Mouse (Mus musculus): ENCODE results near the gene Svs5. TPM values are rescaled to one million over a fixed set of nuclear protein-coding genes. Genes with fewer than 3 reads are reported as not detected.

Svs5 gene
- polyA plus RNA-seq, 1 experiment from 2014 or later = not detected

- Histone ChIP-seq H3K4me1 (replicated peaks; ENCODE audit: control insufficient read depth, insufficient read depth) (no peaks in the 10 kb centered on the region), H3K4me2 (replicated peaks; ENCODE audit: low read depth) (no peak overlapping the region), H3K27ac (replicated peaks) (no peak overlapping the region), H3K4me3 (ENCODE audit: low read depth, low read length) (no peak overlapping the region), H3K27me3 (ENCODE audit: control insufficient read depth, insufficient read depth, low read length) (no peaks in the 10 kb centered on the region), H3K9ac (ENCODE audit: low read length) (no peak overlapping the region), H3K9me3 (ENCODE audit: control insufficient read depth, low read length) (no peaks in the 10 kb centered on the region), H3K36me3 (ENCODE audit: control insufficient read depth, insufficient read depth, low read length) (no peaks in the 10 kb centered on the region)
- 43% methylated on average over 3 of the region's 3 CpGs for WGBS
- no peak for DNase-seq (ENCODE audit: low spot score)
- no peak for TF ChIP-seq CTCF (IDR thresholded peaks at IDR 0.05; ENCODE audit: low read depth)
- TF ChIP-seq EP300 (optimal IDR thresholded peaks at IDR 0.05) = no peak
- no peak for ATAC-seq (ENCODE audit: low FRiP score, low TSS enrichment)
Measured at GRCm38 (mm10) chr2:164371371-164371770, 38.8 kb downstream of the Svs5 start.

- H3K4me1 ChIP-seq (replicated peaks; ENCODE audit: control insufficient read depth, insufficient read depth) = no peaks in the 10 kb centered on the region
- no peaks in the 10 kb centered on the region for H3K36me3 ChIP-seq (ENCODE audit: control insufficient read depth, insufficient read depth, low read length)
- no peak overlapping the region for H3K4me3 ChIP-seq (ENCODE audit: low read depth, low read length)
- no peak overlapping the region for H3K27ac ChIP-seq (replicated peaks)
- ATAC-seq (ENCODE audit: low FRiP score, low TSS enrichment) (no peak), DNase-seq (ENCODE audit: low spot score) (no peak)
- WGBS = 11% methylated on average over 3 of the region's 3 CpGs
- H3K4me2 ChIP-seq (replicated peaks; ENCODE audit: low read depth) = no peak overlapping the region
- no peaks in the 10 kb centered on the region for H3K9me3 ChIP-seq (ENCODE audit: control insufficient read depth, low read length)
- TF ChIP-seq CTCF (IDR thresholded peaks at IDR 0.05; ENCODE audit: low read depth) (no peak), EP300 (optimal IDR thresholded peaks at IDR 0.05) (no peak)
- no peaks in the 10 kb centered on the region for H3K27me3 ChIP-seq (ENCODE audit: control insufficient read depth, insufficient read depth, low read length)
- no peak overlapping the region for H3K9ac ChIP-seq (ENCODE audit: low read length)
Measured at GRCm38 (mm10) chr2:164372408-164373053, 40.0 kb downstream of the Svs5 start.

GRCm38 (mm10) chr2:164373187-164373586, 40.6 kb downstream of the Svs5 start:
- Histone ChIP-seq H3K36me3 (ENCODE audit: control insufficient read depth, insufficient read depth, low read length) (no peaks in the 10 kb centered on the region), H3K4me1 (replicated peaks; ENCODE audit: control insufficient read depth, insufficient read depth) (no peaks in the 10 kb centered on the region), H3K9me3 (ENCODE audit: control insufficient read depth, low read length) (no peaks in the 10 kb centered on the region), H3K27me3 (ENCODE audit: control insufficient read depth, insufficient read depth, low read length) (no peaks in the 10 kb centered on the region), H3K4me3 (ENCODE audit: low read depth, low read length) (no peak overlapping the region), H3K4me2 (replicated peaks; ENCODE audit: low read depth) (no peak overlapping the region), H3K27ac (replicated peaks) (no peak overlapping the region), H3K9ac (ENCODE audit: low read length) (no peak overlapping the region)
- TF ChIP-seq EP300 (optimal IDR thresholded peaks at IDR 0.05) (no peak), CTCF (IDR thresholded peaks at IDR 0.05; ENCODE audit: low read depth) (no peak)
- WGBS = 17% methylated on average over 4 of the region's 4 CpGs
- no peak for DNase-seq (ENCODE audit: low spot score)
- peak; percentile 65; the same call in 1 of the 2 replicates for ATAC-seq (ENCODE audit: low FRiP score, low TSS enrichment)

- ATAC-seq (ENCODE audit: low FRiP score, low TSS enrichment) = no peak
- Histone ChIP-seq H3K4me3 (ENCODE audit: low read depth, low read length) (no peak overlapping the region), H3K36me3 (ENCODE audit: control insufficient read depth, insufficient read depth, low read length) (no peaks in the 10 kb centered on the region), H3K27me3 (ENCODE audit: control insufficient read depth, insufficient read depth, low read length) (no peaks in the 10 kb centered on the region), H3K9ac (ENCODE audit: low read length) (no peak overlapping the region), H3K4me2 (replicated peaks; ENCODE audit: low read depth) (no peak overlapping the region), H3K9me3 (ENCODE audit: control insufficient read depth, low read length) (no peaks in the 10 kb centered on the region), H3K27ac (replicated peaks) (no peak overlapping the region), H3K4me1 (replicated peaks; ENCODE audit: control insufficient read depth, insufficient read depth) (no peaks in the 10 kb centered on the region)
- WGBS = 80% methylated on average over 15 of the region's 15 CpGs
- DNase-seq (ENCODE audit: low spot score) = no peak
- no peak for TF ChIP-seq EP300 (optimal IDR thresholded peaks at IDR 0.05)
- no peak for TF ChIP-seq CTCF (IDR thresholded peaks at IDR 0.05; ENCODE audit: low read depth)
Measured at GRCm38 (mm10) chr2:164377478-164378426, 45.2 kb downstream of the Svs5 start.

GRCm38 (mm10) chr2:164381726-164382125, 49.2 kb downstream of the Svs5 start:
- H3K9me3 ChIP-seq (ENCODE audit: control insufficient read depth, low read length) = no peaks in the 10 kb centered on the region
- WGBS = 80% methylated on average over 8 of the region's 8 CpGs

GRCm38 (mm10) chr2:164382971-164383370, 50.4 kb downstream of the Svs5 start:
- H3K4me2 ChIP-seq (replicated peaks; ENCODE audit: low read depth) = no peak overlapping the region

More at GRCm38 (mm10) chr2:164381726-164382125, 49.2 kb downstream of the Svs5 start:
- no peak overlapping the region for H3K4me2 ChIP-seq (replicated peaks; ENCODE audit: low read depth)
- no peaks in the 10 kb centered on the region for H3K27me3 ChIP-seq (ENCODE audit: control insufficient read depth, insufficient read depth, low read length)
- no peak overlapping the region for H3K4me3 ChIP-seq (ENCODE audit: low read depth, low read length)
- no peak overlapping the region for H3K27ac ChIP-seq (replicated peaks)
- ATAC-seq (ENCODE audit: low FRiP score, low TSS enrichment) = no peak
- no peaks in the 10 kb centered on the region for H3K4me1 ChIP-seq (replicated peaks; ENCODE audit: control insufficient read depth, insufficient read depth)
- no peak overlapping the region for H3K9ac ChIP-seq (ENCODE audit: low read length)
- TF ChIP-seq EP300 (optimal IDR thresholded peaks at IDR 0.05) (no peak), CTCF (IDR thresholded peaks at IDR 0.05; ENCODE audit: low read depth) (peak; percentile 42)
- no peak for DNase-seq (ENCODE audit: low spot score)
- H3K36me3 ChIP-seq (ENCODE audit: control insufficient read depth, insufficient read depth, low read length) = no peaks in the 10 kb centered on the region

More at GRCm38 (mm10) chr2:164382971-164383370, 50.4 kb downstream of the Svs5 start:
- Histone ChIP-seq H3K27me3 (ENCODE audit: control insufficient read depth, insufficient read depth, low read length) (no peaks in the 10 kb centered on the region), H3K4me1 (replicated peaks; ENCODE audit: control insufficient read depth, insufficient read depth) (no peaks in the 10 kb centered on the region), H3K27ac (replicated peaks) (no peak overlapping the region), H3K36me3 (ENCODE audit: control insufficient read depth, insufficient read depth, low read length) (no peaks in the 10 kb centered on the region), H3K9me3 (ENCODE audit: control insufficient read depth, low read length) (no peaks in the 10 kb centered on the region), H3K4me3 (ENCODE audit: low read depth, low read length) (no peak overlapping the region), H3K9ac (ENCODE audit: low read length) (no peak overlapping the region)
- 71% methylated on average over 3 of the region's 3 CpGs for WGBS
- DNase-seq (ENCODE audit: low spot score) (no peak), ATAC-seq (ENCODE audit: low FRiP score, low TSS enrichment) (no peak)
- no peak for TF ChIP-seq EP300 (optimal IDR thresholded peaks at IDR 0.05)
- TF ChIP-seq CTCF (IDR thresholded peaks at IDR 0.05; ENCODE audit: low read depth) = no peak

Small RNA genes lying within 50 kb of the gene (microRNA-seq; reads per million reads assigned to microRNA genes)
- gene Mir7678 = 0.96 reads per million

Other genes with a start within 250 kb of the Svs5 start
- 0.19 and 0.23 TPM in 2 replicates for gene Kcns1, start 161.6 kb upstream of the Svs5 start, polyA plus RNA-seq (2015; fragmentation: Nextera tagmentation; extraction: Ambion mirVana)
- gene Wfdc5, start 150.0 kb upstream of the Svs5 start, polyA plus RNA-seq (2015; fragmentation: Nextera tagmentation; extraction: Ambion mirVana) = 63.2 and 68.6 TPM in 2 replicates
- 2.4 and 2.5 TPM in 2 replicates for gene Wfdc12, start 142.1 kb upstream of the Svs5 start, polyA plus RNA-seq (2015; fragmentation: Nextera tagmentation; extraction: Ambion mirVana)
- 0.23 and 0.29 TPM in 2 replicates for gene Wfdc15a, start 132.6 kb upstream of the Svs5 start, polyA plus RNA-seq (2015; fragmentation: Nextera tagmentation; extraction: Ambion mirVana)
- 16.2 and 20.4 TPM in 2 replicates for gene Wfdc15b, start 111.1 kb upstream of the Svs5 start, polyA plus RNA-seq (2015; fragmentation: Nextera tagmentation; extraction: Ambion mirVana)
- not detected in 2 replicates for gene Svs2, start 94.3 kb upstream of the Svs5 start, polyA plus RNA-seq (2015; fragmentation: Nextera tagmentation; extraction: Ambion mirVana)
- not detected in 2 replicates for gene Svs3b, start 76.1 kb upstream of the Svs5 start, polyA plus RNA-seq (2015; fragmentation: Nextera tagmentation; extraction: Ambion mirVana)
- gene Svs4, start 54.3 kb upstream of the Svs5 start, polyA plus RNA-seq (2015; fragmentation: Nextera tagmentation; extraction: Ambion mirVana) = not detected in 2 replicates
- gene Svs3a, start 43.5 kb upstream of the Svs5 start, polyA plus RNA-seq (2015; fragmentation: Nextera tagmentation; extraction: Ambion mirVana) = not detected in 2 replicates
- not detected in 2 replicates for gene Svs6, start 16.0 kb upstream of the Svs5 start, polyA plus RNA-seq (2015; fragmentation: Nextera tagmentation; extraction: Ambion mirVana)
- 4,305 and 4,348 TPM in 2 replicates for gene Slpi, start 56.4 kb downstream of the Svs5 start, polyA plus RNA-seq (2015; fragmentation: Nextera tagmentation; extraction: Ambion mirVana)
- gene Rbpjl, start 70.4 kb downstream of the Svs5 start, polyA plus RNA-seq (2015; fragmentation: Nextera tagmentation; extraction: Ambion mirVana) = 0.32 and 0.36 TPM in 2 replicates
- gene Matn4, start 72.4 kb downstream of the Svs5 start, polyA plus RNA-seq (2015; fragmentation: Nextera tagmentation; extraction: Ambion mirVana) = 2.0 and 3.1 TPM in 2 replicates
- gene Sdc4, start 111.1 kb downstream of the Svs5 start, polyA plus RNA-seq (2015; fragmentation: Nextera tagmentation; extraction: Ambion mirVana) = 133 and 143 TPM in 2 replicates
- 46.9 and 48.6 TPM in 2 replicates for gene Sys1, start 124.2 kb downstream of the Svs5 start, polyA plus RNA-seq (2015; fragmentation: Nextera tagmentation; extraction: Ambion mirVana)
- 26.9 and 28.1 TPM in 2 replicates for gene Gm20458, start 128.2 kb downstream of the Svs5 start, polyA plus RNA-seq (2015; fragmentation: Nextera tagmentation; extraction: Ambion mirVana)
- not detected in 2 replicates for gene Trp53tg5, start 141.0 kb downstream of the Svs5 start, polyA plus RNA-seq (2015; fragmentation: Nextera tagmentation; extraction: Ambion mirVana)
- gene Dbndd2, start 153.4 kb downstream of the Svs5 start, polyA plus RNA-seq (2015; fragmentation: Nextera tagmentation; extraction: Ambion mirVana) = 27.3 and 27.8 TPM in 2 replicates
- gene Pigt, start 164.8 kb downstream of the Svs5 start, polyA plus RNA-seq (2015; fragmentation: Nextera tagmentation; extraction: Ambion mirVana) = 53.6 and 54.7 TPM in 2 replicates
- 123 and 147 TPM in 2 replicates for gene Wfdc2, start 229.7 kb downstream of the Svs5 start, polyA plus RNA-seq (2015; fragmentation: Nextera tagmentation; extraction: Ambion mirVana)
- not detected in 2 replicates for gene Spint3, start 240.7 kb downstream of the Svs5 start, polyA plus RNA-seq (2015; fragmentation: Nextera tagmentation; extraction: Ambion mirVana)